Mouse (Mus musculus) CH12.LX (cell line): ENCODE results near the gene Gm44790. TPM values are rescaled to one million over a fixed set of nuclear protein-coding genes. Genes with fewer than 3 reads are reported as not detected.

Source experiments
- DNase-seq: peaks from one replicate; pipeline ENCODE4 v3.0.0-alpha.2; 2013; ENCODE audit errors: extremely low read depth
- H3K27ac ChIP-seq: 2 replicates; pipeline ENCODE4 v1.5.1; 2012; ENCODE audit warnings: low read depth, mild to moderate bottlenecking, control low read depth, moderate library complexity; ENCODE audit not compliant: insufficient read depth
- H3K27me3 ChIP-seq: replicated peaks from 2 replicates; pipeline ENCODE3; 2012; ENCODE audit warnings: inconsistent platforms
- H3K36me3 ChIP-seq, 2 experiments: replicated peaks in 1 of 2; 2 replicates each; pipeline versions ENCODE3 to v1.6.1; 2012; ENCODE audit warnings: inconsistent platforms in 1 of 2, low read length in 1 of 2, mild to moderate bottlenecking in 1 of 2, mixed read lengths in 1 of 2, moderate library complexity in 1 of 2; ENCODE audit not compliant: control insufficient read depth in 1 of 2, insufficient read depth in 1 of 2
- H3K4me1 ChIP-seq, 2 experiments: 2 replicates each; pipeline ENCODE4 v1.6.1; 2012; ENCODE audit warnings: inconsistent platforms in 1 of 2, moderate library complexity in 1 of 2; ENCODE audit not compliant: insufficient read depth in 2 of 2, control insufficient read depth in 1 of 2
- H3K4me2 ChIP-seq: 2 replicates; pipeline ENCODE4 v1.6.1; 2012; ENCODE audit warnings: low read depth, mild to moderate bottlenecking, control low read depth; ENCODE audit not compliant: poor library complexity, insufficient read depth, severe bottlenecking
- H3K4me3 ChIP-seq, 3 experiments: fragments of 150-350 bp in 1 of 3; sonication (generic) in 1 of 3; replicated peaks in 1 of 3; 2 replicates each; pipeline versions ENCODE3 to v1.5.1; 2011 to 2012; ENCODE audit warnings: low read depth in 2 of 3, low read length in 2 of 3, mild to moderate bottlenecking in 2 of 3, moderate library complexity in 2 of 3, control low read depth in 1 of 3, improper control_type of control experiment in 1 of 3, inconsistent platforms in 1 of 3, mixed read lengths in 1 of 3; ENCODE audit not compliant: poor library complexity in 1 of 3
- H3K79me2 ChIP-seq: replicated peaks from 2 replicates; pipeline ENCODE4 v1.6.1; 2012; ENCODE audit warnings: mild to moderate bottlenecking, moderate library complexity; ENCODE audit not compliant: control insufficient read depth, poor library complexity, insufficient read depth, severe bottlenecking; ENCODE audit errors: extremely low read depth
- H3K9ac ChIP-seq: 2 replicates; pipeline ENCODE4 v1.6.1; 2012; ENCODE audit warnings: low read depth, mild to moderate bottlenecking, control low read depth, moderate library complexity; ENCODE audit not compliant: insufficient read depth
- H3K9me3 ChIP-seq: replicated peaks from 2 replicates; pipeline ENCODE3; 2012; ENCODE audit warnings: low read length, inconsistent platforms, mixed read lengths
- BHLHE40 ChIP-seq: IDR thresholded peaks from 2 replicates; pipeline ENCODE4 v1.6.1; 2011; ENCODE audit warnings: mild to moderate bottlenecking, low read depth, low read length, improper control_type of control experiment
- CHD1 ChIP-seq: IDR thresholded peaks from 2 replicates; pipeline ENCODE4 v1.6.1; 2012; ENCODE audit warnings: low read depth, low read length, improper control_type of control experiment, inconsistent platforms
- CHD2 ChIP-seq: IDR thresholded peaks from 2 replicates; pipeline ENCODE4 v1.6.1; 2011; ENCODE audit warnings: low read length, improper control_type of control experiment
- CTCF ChIP-seq, 2 experiments: IDR thresholded peaks in 1 of 2; conservative IDR thresholded peaks in 1 of 2; 2 replicates each; pipeline ENCODE4 v1.5.1; 2011 to 2012; ENCODE audit warnings: low read depth in 2 of 2, low read length in 2 of 2, improper control_type of control experiment in 1 of 2, inconsistent platforms in 1 of 2, mild to moderate bottlenecking in 1 of 2, moderate library complexity in 1 of 2
- E2F4 ChIP-seq: IDR thresholded peaks from 2 replicates; pipeline ENCODE4 v1.6.1; 2011; ENCODE audit warnings: low read depth, low read length, improper control_type of control experiment; ENCODE audit not compliant: insufficient replicate concordance
- ELF1 ChIP-seq: IDR thresholded peaks from 2 replicates; pipeline ENCODE4 v1.6.1; 2014; ENCODE audit warnings: low read depth, mild to moderate bottlenecking, inconsistent platforms, low read length, improper control_type of control experiment
- EP300 ChIP-seq: IDR thresholded peaks from 2 replicates; pipeline ENCODE4 v1.6.1; 2011; ENCODE audit warnings: low read length, improper control_type of control experiment
- ETS1 ChIP-seq: conservative IDR thresholded peaks from 2 replicates; pipeline ENCODE4 v1.6.1; 2012; ENCODE audit warnings: low read depth, mild to moderate bottlenecking, inconsistent platforms, low read length, improper control_type of control experiment, moderate library complexity
- GABPA ChIP-seq: IDR thresholded peaks from 2 replicates; pipeline ENCODE4 v1.6.1; 2012; ENCODE audit warnings: low read depth, low read length, improper control_type of control experiment, inconsistent platforms; ENCODE audit not compliant: insufficient replicate concordance
- HCFC1 ChIP-seq: IDR thresholded peaks from 2 replicates; pipeline ENCODE4 v1.6.1; 2012; ENCODE audit warnings: low read depth, mild to moderate bottlenecking, inconsistent platforms, low read length, improper control_type of control experiment
- IRF4 ChIP-seq: IDR thresholded peaks from 2 replicates; pipeline ENCODE4 v1.6.1; 2014; ENCODE audit warnings: low read depth, mild to moderate bottlenecking, inconsistent platforms, low read length, improper control_type of control experiment
- JUN ChIP-seq: IDR thresholded peaks from 2 replicates; pipeline ENCODE4 v1.6.1; 2011; ENCODE audit warnings: low read depth, mild to moderate bottlenecking, low read length, improper control_type of control experiment, moderate library complexity; ENCODE audit not compliant: insufficient read depth
- JUND ChIP-seq: conservative IDR thresholded peaks from 2 replicates; pipeline ENCODE4 v1.6.1; 2011; ENCODE audit warnings: low read depth, low read length, improper control_type of control experiment
- KAT2A ChIP-seq: IDR thresholded peaks from 2 replicates; pipeline ENCODE4 v1.6.1; 2012; ENCODE audit warnings: low read length, improper control_type of control experiment, inconsistent platforms; ENCODE audit not compliant: insufficient replicate concordance
- MAFK ChIP-seq: IDR thresholded peaks from 2 replicates; pipeline ENCODE4 v1.6.1; 2011; ENCODE audit warnings: low read length, improper control_type of control experiment; ENCODE audit not compliant: insufficient replicate concordance
- MAX ChIP-seq: IDR thresholded peaks from 2 replicates; pipeline ENCODE4 v1.6.1; 2011; ENCODE audit warnings: low read length, improper control_type of control experiment
- MAZ ChIP-seq: IDR thresholded peaks from 2 replicates; pipeline ENCODE4 v1.6.1; 2012; ENCODE audit warnings: low read depth, mild to moderate bottlenecking, inconsistent platforms, low read length, improper control_type of control experiment, moderate library complexity
- MEF2A ChIP-seq: IDR thresholded peaks from 2 replicates; pipeline ENCODE4 v1.6.1; 2014; ENCODE audit warnings: low read depth, mild to moderate bottlenecking, inconsistent platforms, low read length, improper control_type of control experiment, borderline replicate concordance
- MXI1 ChIP-seq: IDR thresholded peaks from 2 replicates; pipeline ENCODE4 v1.6.1; 2011; ENCODE audit warnings: mild to moderate bottlenecking, low read depth, low read length, improper control_type of control experiment
- MYC ChIP-seq: IDR thresholded peaks from 2 replicates; pipeline ENCODE4 v1.6.1; 2011; ENCODE audit warnings: low read depth, mild to moderate bottlenecking, improper control_type of control experiment, low read length
- NELFE ChIP-seq: IDR thresholded peaks from 2 replicates; pipeline ENCODE4 v1.6.1; 2011; ENCODE audit warnings: low read depth, low read length, improper control_type of control experiment
- NRF1 ChIP-seq: IDR thresholded peaks from 2 replicates; pipeline ENCODE4 v1.6.1; 2014; ENCODE audit warnings: low read depth, mild to moderate bottlenecking, inconsistent platforms, low read length, improper control_type of control experiment, moderate library complexity
- PAX5 ChIP-seq: IDR thresholded peaks from 2 replicates; pipeline ENCODE4 v1.6.1; 2012; ENCODE audit warnings: low read length, inconsistent platforms, mixed read lengths
- POLR2A ChIP-seq: IDR thresholded peaks from 2 replicates; pipeline ENCODE4 v1.6.1; 2011; ENCODE audit warnings: low read depth, mild to moderate bottlenecking, improper control_type of control experiment, low read length
- POLR2AphosphoS2 ChIP-seq: IDR thresholded peaks from 2 replicates; pipeline ENCODE4 v1.6.1; 2011; ENCODE audit warnings: low read depth, low read length, improper control_type of control experiment
- RAD21 ChIP-seq: IDR thresholded peaks from 2 replicates; pipeline ENCODE4 v1.6.1; 2011; ENCODE audit warnings: low read depth, mild to moderate bottlenecking, low read length, improper control_type of control experiment, moderate library complexity
- RCOR1 ChIP-seq: conservative IDR thresholded peaks from 2 replicates; pipeline ENCODE4 v1.6.1; 2012; ENCODE audit warnings: low read depth, mild to moderate bottlenecking, inconsistent platforms, low read length, improper control_type of control experiment
- SIN3A ChIP-seq: IDR thresholded peaks from 2 replicates; pipeline ENCODE4 v1.6.1; 2012; ENCODE audit warnings: low read length, improper control_type of control experiment, inconsistent platforms
- SMC3 ChIP-seq: IDR thresholded peaks from 2 replicates; pipeline ENCODE4 v1.6.1; 2011; ENCODE audit warnings: low read depth, low read length, improper control_type of control experiment
- TBP ChIP-seq: conservative IDR thresholded peaks from 2 replicates; pipeline ENCODE4 v1.6.1; 2011; ENCODE audit warnings: low read depth, low read length, improper control_type of control experiment
- TCF12 ChIP-seq: IDR thresholded peaks from 2 replicates; pipeline ENCODE4 v1.6.1; 2014; ENCODE audit warnings: low read depth, mild to moderate bottlenecking, inconsistent platforms, low read length, improper control_type of control experiment
- UBTF ChIP-seq: IDR thresholded peaks from 2 replicates; pipeline ENCODE4 v1.6.1; 2012; ENCODE audit warnings: low read depth, mild to moderate bottlenecking, inconsistent platforms, low read length, improper control_type of control experiment, moderate library complexity
- USF1 ChIP-seq: IDR thresholded peaks from 2 replicates; pipeline ENCODE4 v1.6.1; 2014; ENCODE audit warnings: low read depth, mild to moderate bottlenecking, inconsistent platforms, low read length, improper control_type of control experiment
- USF2 ChIP-seq: conservative IDR thresholded peaks from 2 replicates; pipeline ENCODE4 v1.6.1; 2011; ENCODE audit warnings: low read depth, low read length, improper control_type of control experiment
- ZC3H11A ChIP-seq: IDR thresholded peaks from 2 replicates; pipeline ENCODE4 v1.6.1; 2012; ENCODE audit warnings: low read depth, mild to moderate bottlenecking, inconsistent platforms, low read length, improper control_type of control experiment
- ZKSCAN1 ChIP-seq: IDR thresholded peaks from 2 replicates; pipeline ENCODE4 v1.6.1; 2012; ENCODE audit warnings: low read depth, inconsistent platforms, low read length, improper control_type of control experiment, borderline replicate concordance
- ZMIZ1 ChIP-seq: IDR thresholded peaks from 2 replicates; pipeline ENCODE4 v1.6.1; 2012; ENCODE audit warnings: low read depth, mild to moderate bottlenecking, inconsistent platforms, low read length, improper control_type of control experiment
- dilution Hi-C: fragments of 300-500 bp; cut with MboI; formaldehyde crosslinking; loops from 2 replicates; pipeline ENCODE4 v1.14.3; 2020; ENCODE audit warnings: low sequenced_read_pairs; ENCODE audit not compliant: extremely low pct_unique_long_range_greater_than_20kb, extremely low pct_ligation_motif_present
- in situ Hi-C: fragments of 300-500 bp; cut with MboI; formaldehyde crosslinking; loops from 3 replicates; pipeline ENCODE4 v1.14.3; 2019; ENCODE audit warnings: low sequenced_read_pairs, low pct_ligation_motif_present, low pct_unique_long_range_greater_than_20kb, mixed read lengths
- polyA plus RNA-seq: library from polyadenylated mRNA; unstranded; fragments of >175 nt; gene quantifications from 2 replicates; pipeline ENCODE4 v1.2.1, GENCODE M21; 2012; ENCODE audit warnings: low read depth; ENCODE audit not compliant: insufficient read length
- total RNA-seq, 2 experiments: library from RNA; depleted of rRNA; stranded (reverse); fragments of 300-350 nt in 1 of 2; fragments of >200 nt in 1 of 2; gene quantifications; 2 replicates each; pipeline ENCODE4 v1.2.3; 2012 to 2014

Gene Gm44790
- total and polyA plus RNA-seq, 3 experiments, result not detected

DNA sequence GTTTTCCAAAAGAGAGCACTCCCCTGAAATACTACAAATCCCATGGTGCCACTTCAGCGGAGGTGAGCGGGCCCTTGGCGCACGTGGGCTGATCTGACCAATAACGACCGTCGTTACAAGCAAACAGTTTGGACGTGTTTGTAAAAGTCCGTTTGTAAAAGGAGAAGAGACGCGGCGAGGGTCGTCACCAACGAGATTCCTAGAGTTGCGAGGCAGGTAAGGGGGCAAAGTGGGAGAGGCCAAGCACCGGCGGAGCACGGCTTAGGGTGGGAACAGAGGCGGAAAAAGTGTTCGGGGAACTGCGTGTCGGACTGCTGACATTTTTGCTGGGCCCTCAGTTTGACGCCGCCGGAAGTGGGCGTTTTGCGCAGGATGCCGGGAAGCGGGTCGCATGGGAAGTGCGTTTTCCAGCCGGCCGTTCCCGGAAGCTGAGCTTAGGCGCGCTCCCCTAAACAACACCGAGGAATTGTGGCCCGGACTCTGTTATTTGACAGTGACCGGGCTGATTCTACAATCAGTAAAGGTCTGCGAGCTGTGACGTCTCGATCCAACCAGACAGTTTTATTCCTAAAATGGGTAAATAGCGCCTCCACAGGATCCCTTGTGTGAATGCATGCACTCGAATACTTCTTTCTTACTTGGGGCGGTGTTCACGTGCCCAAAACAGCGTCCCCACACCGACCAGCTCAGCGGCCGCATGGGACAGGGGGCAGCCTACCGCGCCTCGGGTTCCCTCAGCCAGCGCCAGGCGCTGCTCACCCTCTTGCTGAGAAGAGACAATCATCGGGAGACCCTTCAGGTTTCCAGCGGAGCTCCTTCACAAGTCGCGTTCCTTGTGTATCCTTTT is 12.0 kb downstream of the Gm44790 start, which contains the start of gene C87436:
C87436 (plus strand) TSS at position 103 of the 847 bp plus-strand sequence.
- Histone ChIP-seq H3K4me1 (peaks cover 2 to 20% of the 10 kb centered on the region in 2 experiments; a peak in 3 of 4 replicates), H3K4me3 (peak within 1 kb of the TSS; percentile 72 to 92 (median 88)), H3K36me3 (peaks cover 4 to 45% of the 10 kb centered on the region in 2 experiments), H3K79me2 (no peaks in the 10 kb centered on the region; the same call in 1 of the 2 replicates), H3K4me2 (peak within 1 kb of the TSS; percentile 82), H3K27ac (peak within 1 kb of the TSS; percentile 82), H3K9me3 (no peaks in the 10 kb centered on the region), H3K9ac (peak within 1 kb of the TSS; percentile 88), H3K27me3 (no peaks in the 10 kb centered on the region)
- in situ Hi-C loops (loop anchor here (10.0 kb wide), 1 partner anchor 236 kb away; no protein-coding TSS in a partner anchor), dilution Hi-C loops (no loop called here)
- DNase-seq, result peak; percentile 93
- peak; percentile 98 for TF ChIP-seq POLR2AphosphoS2
- TF ChIP-seq KAT2A, result peak; percentile 98
- TF ChIP-seq BHLHE40, result peak; percentile 95
- TF ChIP-seq MEF2A, result peak; percentile 84; the same call in 1 of the 2 replicates
- TF ChIP-seq JUND, result peak; percentile 70
- TF ChIP-seq ZMIZ1, result peak; percentile 95
- TF ChIP-seq CTCF (conservative IDR thresholded peaks at IDR 0.05 in 1 of 2, IDR thresholded peaks at IDR 0.05 in 1 of 2; ENCODE audit: low read depth in 2 of 2, low read length in 2 of 2), result peak; percentile 35 to 63; a peak in 3 of 4 replicates
- peak; percentile 98 for TF ChIP-seq USF2
- TF ChIP-seq MYC, result peak; percentile 90
- TF ChIP-seq E2F4, result peak; percentile 88; the same call in 1 of the 2 replicates
- peak; percentile 98 for TF ChIP-seq USF1
- peak; percentile 62 for TF ChIP-seq NRF1
- TF ChIP-seq ZKSCAN1, result no peak; the same call in 1 of the 2 replicates
- peak; percentile 100 for TF ChIP-seq ELF1
- peak; percentile 98 for TF ChIP-seq MAX
- no peak for TF ChIP-seq PAX5
- peak; percentile 83 for TF ChIP-seq CHD2
- TF ChIP-seq JUN, result no peak
- TF ChIP-seq NELFE, result peak; percentile 91
- peak; percentile 73; the same call in 1 of the 2 replicates for TF ChIP-seq TBP
- TF ChIP-seq TCF12, result peak; percentile 93
- 0 out of 2 replicates have a peak, but pooled peaks have one; percentile 56 for TF ChIP-seq UBTF
- TF ChIP-seq SIN3A, result peak; percentile 99
- 0 out of 2 replicates have a peak, but pooled peaks have one; percentile 1 for TF ChIP-seq SMC3
- TF ChIP-seq EP300, result no peak
- 0 out of 2 replicates have a peak, but pooled peaks have one; percentile 59 for TF ChIP-seq MAFK
- TF ChIP-seq MAZ, result peak; percentile 86
- TF ChIP-seq GABPA, result peak; percentile 91
- TF ChIP-seq CHD1, result peak; percentile 93
- peak; percentile 85 for TF ChIP-seq RCOR1
- peak; percentile 97 for TF ChIP-seq MXI1
- TF ChIP-seq IRF4, result peak; percentile 88
- TF ChIP-seq RAD21, result peak; percentile 11
- TF ChIP-seq ETS1, result peak; percentile 59
- no peak for TF ChIP-seq ZC3H11A
- TF ChIP-seq HCFC1, result peak; percentile 96
- TF ChIP-seq POLR2A, result peak; percentile 82
